Mouse (Mus musculus): ENCODE measurements around the gene Bmp2k.
"Not testable (repeated sequence)": the region's sequence is repeated elsewhere in the genome, so short reads cannot be mapped to it uniquely, and the experiment has no call there.

The Bmp2k gene

DNA sequence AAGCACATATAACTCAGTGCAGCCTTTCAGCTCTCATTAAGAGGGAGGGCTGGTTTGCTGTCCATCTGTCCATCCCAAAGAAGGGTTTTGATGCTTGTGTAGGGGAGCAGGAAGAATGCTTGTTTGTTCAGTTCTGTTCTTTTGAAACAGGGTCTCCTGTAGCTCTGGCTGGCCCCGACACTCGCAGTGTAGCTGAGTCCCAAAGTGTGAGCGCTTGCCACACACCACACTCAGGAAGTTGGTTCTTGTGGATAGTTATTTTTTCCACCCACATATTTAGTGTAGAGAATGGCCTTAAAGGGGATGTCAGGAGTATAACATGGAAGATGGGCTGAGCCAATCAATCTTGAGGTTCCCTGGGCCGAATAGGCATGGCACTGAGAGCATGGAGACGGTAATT, 4.1 kb downstream of the Bmp2k start:
- DNase-seq (ENCODE audit: low read depth, low spot score): no peak

DNA sequence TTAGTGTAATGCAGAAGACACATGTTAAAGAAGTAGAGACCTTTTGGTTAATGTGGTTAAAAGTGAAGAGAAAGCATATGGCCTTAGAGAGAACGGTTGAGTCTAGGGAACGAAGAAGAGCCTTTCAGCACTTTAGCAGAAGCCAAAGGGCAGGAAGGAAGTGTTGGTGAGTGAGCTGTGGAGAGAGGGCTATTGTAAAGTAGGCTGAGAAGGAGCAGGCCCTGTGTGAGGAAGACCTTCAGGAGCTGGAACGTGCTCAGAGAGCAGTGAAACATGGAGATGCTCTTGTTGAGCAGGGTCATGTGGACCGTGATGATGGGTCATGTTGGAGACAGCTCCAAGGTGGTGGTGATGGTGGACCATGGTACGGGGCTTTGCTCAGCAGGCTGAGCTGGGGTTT, 4.8 kb downstream of the Bmp2k start:
- DNase-seq (ENCODE audit: low read depth, low spot score): no peak

DNA sequence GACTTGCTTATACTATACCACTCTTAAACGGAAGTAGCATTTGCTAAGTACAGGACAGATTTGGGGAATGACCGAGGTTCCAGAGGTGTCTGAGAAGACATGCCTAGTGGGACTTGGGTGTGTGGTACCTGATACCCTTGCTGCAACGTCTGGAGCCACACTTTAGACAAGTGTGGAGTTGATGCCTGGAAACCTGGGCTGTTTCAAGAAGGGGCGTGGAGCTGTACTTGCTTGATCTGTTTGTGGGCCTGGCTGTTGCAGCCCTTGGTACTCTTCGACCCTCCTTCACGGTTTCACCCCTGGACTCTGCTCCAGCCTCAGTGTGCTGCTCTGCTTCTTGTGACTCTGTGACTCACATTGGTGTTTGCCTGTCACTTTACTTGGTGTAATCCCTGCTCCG, 5.4 kb downstream of the Bmp2k start:
- no peak for DNase-seq (ENCODE audit: low read depth, low spot score)

DNA sequence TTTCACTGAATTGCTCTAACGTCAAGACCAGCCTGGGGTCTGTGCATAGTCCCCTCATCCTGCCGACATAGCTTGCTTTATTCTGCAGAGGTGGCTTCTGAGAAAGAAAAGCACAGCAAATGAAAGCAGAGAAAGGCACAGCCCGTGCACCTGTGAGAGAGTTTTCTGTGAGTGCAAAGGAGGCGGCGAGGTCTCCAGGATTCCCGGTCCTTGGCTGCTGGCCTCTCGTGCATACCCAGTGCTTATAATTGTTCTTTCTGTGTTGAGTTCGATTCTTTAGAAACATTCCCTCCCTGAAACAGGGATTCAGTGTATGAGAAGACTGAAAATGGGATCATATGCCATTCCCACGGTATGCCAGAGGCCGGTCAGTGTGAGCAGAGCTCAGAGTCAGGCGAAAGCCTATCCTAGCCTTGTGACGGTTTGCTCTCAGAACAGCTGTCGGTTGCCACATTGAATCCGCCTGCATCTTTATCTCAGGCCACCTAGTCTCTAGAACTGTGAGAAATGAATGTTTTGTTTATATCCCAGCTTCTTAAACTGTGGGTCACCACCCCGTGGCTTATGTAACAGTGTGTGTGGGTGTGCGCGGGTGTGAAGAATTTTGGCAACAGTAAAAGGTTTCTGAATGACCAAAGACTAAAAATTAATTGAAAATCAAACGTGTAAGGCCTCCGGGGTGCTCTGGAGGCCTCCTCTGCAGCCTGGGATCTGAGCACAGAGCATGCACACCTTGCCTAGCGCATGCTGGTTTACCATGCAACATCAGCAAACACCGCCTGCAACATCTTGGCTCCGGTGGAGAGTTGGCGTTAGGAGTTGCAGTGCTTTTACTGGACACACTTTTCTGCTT, 6.9 kb downstream of the Bmp2k start:
- no peak for DNase-seq (ENCODE audit: low read depth, low spot score)

DNA sequence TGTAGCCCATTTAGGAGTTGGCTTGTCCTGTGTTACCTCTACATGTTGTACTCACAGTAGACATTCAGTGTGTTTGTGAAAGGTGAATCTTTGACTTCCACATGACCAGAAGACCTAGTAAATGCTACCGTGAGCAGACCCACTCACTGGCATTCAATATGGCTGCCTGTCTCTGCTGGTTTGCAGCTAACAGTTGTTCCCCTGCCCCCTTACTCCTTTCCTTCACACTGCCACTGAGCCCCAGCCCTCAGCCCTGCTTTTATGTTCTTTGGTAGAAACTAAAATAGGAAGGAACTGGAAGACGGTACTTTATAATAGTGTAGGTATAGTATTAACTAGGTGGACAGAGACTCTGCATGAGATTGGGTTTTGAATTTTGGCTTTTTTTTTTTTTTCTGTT, 8.4 kb downstream of the Bmp2k start:
- no peak for DNase-seq (ENCODE audit: low read depth, low spot score)

DNA sequence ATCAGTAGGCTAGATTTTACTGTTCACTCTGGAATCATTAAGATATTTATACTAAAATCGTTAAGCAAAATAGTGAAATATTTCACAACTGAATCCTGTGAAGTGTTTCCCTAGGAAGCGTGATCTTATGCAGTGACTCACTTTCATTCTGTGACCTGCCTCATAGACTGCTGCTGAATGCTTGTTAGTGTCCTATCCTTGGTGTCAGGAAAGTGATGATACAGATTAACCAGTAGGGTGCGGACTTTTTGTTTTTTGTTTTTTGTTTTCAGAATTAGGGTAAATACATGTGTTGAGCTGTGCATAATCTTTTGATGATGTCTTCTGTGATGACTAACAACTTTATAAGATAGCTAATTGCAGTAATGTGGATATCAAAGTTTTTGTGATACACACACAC, 9.4 kb downstream of the Bmp2k start:
- no peak for DNase-seq (ENCODE audit: low read depth, low spot score)

DNA sequence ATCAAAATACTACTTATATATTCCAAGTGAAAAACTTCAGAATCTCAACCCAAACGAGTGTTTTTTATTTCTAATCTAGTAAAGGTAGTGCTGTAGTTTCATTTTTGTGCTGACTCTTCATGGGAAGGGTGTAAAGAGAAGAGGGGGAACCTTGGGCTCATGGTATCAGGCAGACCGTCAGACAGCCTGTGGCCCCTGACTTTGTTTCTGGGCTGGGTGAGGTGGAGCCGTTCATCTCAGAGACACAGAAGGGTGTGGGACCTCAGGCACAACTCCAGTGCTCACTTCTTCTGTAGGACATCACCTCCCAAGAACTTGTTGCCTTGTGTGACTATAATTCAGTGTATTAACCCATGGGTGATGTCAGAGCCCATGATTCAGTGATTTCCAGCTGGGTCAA, 10.0 kb downstream of the Bmp2k start:
- DNase-seq (ENCODE audit: low read depth, low spot score): no peak

DNA sequence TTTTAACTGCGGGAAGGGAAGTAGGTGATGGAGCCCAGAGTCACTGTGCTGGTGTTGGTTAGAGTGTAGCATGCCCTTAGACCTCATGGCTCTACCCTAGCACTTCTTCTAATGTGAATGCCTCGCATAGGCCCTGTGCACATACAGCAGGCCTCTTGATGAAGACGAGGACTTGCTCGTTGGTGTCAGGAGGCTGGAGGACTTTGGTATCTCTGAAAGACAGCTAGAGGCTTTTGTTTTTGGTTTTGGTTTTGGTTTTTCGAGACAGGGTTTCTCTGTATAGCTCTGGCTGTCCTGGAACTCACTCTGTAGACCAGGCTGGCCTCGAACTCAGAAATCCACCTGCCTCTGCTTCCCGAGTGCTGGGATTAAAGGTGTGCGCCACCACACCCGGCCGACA, 11.7 kb downstream of the Bmp2k start:
- DNase-seq (ENCODE audit: low read depth, low spot score): not testable (repeated sequence)

DNA sequence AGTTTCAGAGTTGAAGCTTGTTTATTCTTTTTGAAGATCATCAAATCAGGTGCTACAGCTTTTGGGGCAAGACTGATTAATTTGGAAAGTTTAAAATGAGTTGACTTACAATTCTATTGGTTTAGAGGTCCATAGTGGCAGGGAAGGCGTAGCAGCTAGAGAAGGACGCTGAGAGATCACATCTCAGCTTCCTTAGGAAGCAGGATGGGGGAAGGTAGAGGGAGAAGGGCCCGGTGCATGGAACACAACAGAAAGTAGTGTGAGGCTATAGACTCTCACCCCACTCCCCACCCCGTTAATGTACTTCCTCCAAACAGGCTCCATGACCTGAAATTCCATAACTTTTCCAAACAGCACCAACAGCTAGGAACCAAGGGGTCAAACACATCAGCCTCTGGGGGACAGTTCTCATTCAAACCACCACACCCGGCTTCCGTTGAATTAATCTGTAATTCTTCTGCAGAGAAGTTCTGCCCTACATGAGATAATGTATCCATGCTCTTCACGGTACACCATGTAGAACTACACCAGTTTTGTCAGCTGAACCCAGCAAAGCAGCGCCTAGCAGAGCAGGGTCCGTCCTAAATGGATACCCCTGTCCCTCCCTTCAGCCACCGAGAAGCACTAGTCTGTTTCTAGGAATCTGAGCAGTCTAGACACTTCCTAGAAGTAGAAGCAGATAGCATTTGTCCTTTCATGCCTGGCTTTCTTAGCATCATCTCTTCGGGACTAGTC, 12.3 kb downstream of the Bmp2k start:
- DNase-seq (ENCODE audit: low read depth, low spot score): no peak

DNA sequence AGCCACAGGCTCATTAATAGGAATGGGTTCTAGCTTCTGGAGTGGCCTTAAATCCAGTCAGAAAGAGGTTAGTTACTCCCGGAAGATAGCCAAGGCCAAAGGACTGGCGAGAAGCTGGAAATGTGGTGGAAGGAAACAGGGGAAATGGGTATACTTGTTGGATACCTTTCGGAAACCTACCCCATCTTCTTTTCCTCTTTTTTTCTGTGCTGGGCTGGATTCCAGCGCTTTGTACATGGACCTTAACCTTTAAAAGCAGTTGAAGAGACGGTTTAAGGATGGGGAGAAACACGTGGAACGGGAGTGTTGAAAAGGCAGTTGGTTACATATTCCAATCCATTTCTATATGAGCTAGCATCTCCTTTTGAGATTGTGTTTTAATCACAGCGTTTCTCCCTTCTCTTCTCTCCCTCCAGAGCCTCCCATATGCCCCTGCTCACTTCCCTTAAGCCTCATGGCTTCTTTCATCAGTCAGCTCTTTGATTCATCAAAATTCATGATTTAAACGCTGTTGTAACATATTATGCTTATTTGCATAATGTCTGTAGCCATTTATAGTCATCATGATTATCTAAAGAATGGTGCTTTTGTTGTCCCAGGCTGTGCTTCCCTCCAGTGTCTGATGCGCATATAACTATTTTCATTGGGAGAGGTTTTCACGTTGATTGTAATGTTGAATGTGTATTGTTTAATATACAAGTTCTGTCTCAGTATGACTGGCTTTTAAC, 18.5 kb downstream of the Bmp2k start:
- no peak for DNase-seq (ENCODE audit: low read depth, low spot score)

DNA sequence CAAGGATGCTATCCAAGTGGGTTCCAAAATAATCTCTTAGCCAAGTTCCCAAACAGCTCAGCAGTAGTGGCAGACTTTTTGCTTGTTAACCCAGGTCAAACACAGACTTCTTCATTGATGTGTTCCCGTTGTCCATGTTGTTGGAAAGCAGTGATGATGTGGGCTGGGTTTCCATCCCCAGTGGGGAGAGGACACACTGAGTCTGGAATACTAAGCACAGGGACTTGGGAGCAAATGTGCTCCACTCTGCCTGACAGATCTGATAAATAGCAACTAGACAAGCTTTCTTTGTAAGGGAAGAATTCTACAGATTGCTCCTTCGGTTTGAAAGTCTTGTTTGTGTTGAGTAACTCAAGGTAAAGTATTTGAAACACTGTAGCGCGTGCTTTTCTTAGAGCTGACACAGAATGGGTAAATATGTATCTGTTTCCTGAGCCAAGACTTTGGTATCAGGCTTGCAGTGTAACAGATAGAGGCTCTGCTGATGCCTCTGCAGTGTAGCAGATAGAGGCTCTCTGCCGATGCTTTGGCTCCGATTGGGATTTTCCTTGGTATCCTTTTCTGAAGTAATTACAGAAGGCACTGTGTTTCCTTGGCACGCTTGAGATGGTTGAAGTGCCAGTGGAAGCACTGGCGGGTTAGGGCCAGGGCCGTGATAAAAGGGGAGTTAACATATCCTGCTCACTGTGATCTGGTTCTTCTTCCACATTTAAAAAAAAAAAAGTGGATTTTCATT, 19.5 kb downstream of the Bmp2k start:
- no peak for DNase-seq (ENCODE audit: low read depth, low spot score)

DNA sequence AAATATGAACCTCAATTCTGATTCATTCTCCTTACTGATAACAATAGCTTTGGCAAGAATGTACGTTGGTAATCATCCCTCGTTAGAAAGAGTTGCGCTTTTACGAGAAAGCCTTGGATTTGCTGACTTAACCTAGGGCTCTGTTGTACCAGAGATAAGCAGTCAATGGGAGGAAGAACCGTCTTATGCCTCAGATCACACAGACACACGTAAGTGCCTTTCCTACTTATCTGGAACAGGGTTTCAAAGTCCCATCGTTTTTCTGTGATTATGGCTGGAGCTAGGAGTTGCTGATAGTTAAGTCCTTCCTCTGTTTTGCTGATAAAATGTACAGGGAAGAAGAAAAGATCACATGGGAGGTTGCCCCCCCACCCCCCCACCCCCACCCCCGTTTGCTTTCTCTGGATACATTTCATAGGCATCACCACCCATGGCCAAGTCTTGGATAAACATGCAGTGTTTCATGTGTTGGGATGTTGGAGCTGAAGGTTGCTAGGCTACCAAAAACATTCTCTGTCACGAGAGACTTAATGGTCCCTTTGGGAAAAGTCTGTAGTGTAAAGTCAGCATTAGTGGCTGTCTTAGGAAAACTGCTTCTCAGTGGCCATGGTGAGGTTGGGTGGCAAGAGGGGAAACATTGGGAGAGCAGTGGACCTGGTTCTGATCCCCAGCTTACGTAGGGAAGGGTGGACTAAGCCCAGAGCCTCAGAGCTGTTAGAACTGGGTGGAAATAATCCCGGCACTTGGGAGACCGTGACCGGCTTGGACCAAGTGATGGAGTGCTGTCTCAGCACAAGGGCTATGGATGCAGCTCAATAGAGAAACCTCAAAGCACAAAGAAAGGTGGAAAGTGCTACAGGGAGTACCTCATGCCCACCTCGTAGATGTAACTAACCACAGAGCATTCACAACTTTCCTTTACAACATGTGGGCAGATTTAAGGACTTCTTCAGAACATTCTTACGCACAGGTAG, 25.1 kb downstream of the Bmp2k start:
- DNase-seq (ENCODE audit: low read depth, low spot score): no peak

DNA sequence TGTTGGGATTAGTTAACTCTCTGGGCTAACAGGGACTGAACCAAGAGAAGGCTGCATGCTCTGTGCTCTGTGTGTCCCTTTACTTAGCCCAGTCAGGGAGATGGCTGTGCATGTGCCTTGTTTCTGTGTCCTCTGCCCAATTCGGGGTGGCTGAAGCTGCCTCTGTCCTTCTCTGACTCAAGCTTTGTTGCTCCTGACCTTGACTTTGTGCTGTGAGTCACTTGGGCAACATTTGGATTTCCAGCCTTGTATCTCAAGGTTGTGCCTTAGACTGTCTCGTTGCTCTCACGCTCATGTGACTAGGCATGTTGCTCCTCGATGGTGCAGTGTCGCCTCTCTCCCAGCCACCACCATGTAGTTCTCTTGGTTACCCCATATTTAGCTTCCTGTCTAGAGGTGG, 27.3 kb downstream of the Bmp2k start:
- DNase-seq (ENCODE audit: low read depth, low spot score): no peak

DNA sequence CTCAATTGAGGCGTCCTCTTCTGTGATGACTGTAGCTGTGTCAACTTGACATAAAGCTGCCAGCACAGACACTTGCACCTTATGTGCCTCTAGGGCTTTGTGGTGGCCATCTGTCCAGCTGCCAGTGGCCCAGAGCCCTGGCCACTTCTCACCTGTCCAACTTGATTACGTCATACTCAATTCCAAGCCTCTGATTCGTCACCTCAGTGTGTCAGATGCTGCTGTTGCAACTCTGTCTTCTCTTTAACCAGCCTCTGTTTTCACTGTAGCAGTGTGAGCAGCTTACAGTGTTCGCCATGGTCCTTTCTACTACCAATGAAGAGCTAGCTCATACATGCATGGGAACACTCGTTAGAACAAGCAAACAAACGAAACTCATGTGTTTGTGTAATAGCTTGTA, 28.2 kb downstream of the Bmp2k start:
- DNase-seq (ENCODE audit: low read depth, low spot score): no peak

DNA sequence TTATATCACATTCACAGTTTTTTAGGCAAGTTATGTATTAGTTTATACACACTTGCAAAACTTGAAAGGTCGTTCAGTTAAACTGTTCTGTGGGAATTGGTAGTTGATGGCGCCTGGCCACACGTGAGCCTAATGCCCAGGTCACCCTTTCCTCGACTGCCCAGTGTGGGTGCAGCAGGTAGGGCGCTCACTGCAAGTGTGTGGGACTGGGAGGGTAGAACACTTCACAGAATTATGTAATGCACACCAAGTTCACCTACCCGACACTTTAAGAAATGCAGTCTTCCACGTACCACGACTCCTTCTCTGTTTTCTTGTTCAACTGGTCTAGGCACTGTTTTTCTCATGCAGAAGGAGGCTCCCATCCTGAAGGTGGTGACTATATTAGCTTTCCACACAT, 30.5 kb downstream of the Bmp2k start:
- DNase-seq (ENCODE audit: low read depth, low spot score): no peak

DNA sequence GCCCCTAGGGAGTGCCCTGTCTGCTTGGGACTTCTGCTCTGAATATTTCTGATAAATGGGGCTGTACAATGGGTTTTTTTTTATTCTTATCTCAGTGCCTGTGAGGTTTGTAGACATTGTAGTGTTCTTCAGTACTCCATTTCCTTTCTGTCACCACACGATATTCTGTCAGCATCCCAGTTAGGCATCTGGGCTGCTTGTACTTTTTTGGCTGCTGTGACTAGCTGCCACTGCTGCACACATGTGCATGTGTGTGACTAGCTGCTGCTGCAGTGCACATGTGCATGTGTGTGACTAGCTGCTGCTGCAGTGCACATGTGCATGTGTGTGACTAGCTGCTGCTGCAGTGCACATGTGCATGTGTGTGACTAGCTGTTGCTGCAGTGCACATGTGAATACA, 31.4 kb downstream of the Bmp2k start:
- DNase-seq (ENCODE audit: low read depth, low spot score): not testable (repeated sequence)

DNA sequence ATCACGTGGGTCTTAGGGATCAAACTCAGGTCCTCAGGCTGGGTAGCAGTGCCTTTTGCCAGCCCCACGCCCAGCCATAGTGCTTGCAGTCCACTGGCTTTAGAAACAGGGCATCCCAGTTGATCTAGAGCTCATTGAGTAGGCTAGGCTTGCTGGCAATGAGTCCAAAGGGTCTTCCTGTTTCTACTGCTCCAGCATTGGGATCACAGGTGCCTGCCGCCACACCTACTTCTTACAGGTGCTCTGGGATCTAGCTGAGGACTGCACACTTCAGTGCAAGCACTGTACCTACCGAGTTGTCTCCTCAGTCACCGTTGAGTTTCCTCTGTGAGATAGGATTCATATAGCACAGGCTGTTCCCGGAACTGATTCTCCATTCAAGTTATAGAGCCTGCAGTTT, 34.3 kb downstream of the Bmp2k start:
- no peak for DNase-seq (ENCODE audit: low read depth, low spot score)

DNA sequence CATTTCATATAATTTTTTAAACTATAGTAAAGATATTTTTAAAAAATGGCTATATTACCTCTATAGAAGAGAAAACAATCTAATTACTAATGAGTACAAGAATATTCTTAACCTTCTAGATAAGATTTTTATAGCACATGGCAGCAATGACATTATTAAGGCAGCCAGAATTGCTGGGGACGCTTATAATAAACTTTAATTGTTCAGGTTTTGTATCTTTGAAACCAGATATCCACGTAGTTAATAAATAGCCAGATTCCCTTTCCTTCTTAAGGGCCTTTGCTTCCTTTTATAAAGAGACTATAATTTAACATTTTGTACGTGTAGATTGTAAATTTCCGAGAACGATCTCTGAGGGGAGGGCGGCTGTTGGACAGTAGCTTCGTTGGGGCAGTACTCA, 47.8 kb downstream of the Bmp2k start:
- no peak for DNase-seq (ENCODE audit: low read depth, low spot score)

DNA sequence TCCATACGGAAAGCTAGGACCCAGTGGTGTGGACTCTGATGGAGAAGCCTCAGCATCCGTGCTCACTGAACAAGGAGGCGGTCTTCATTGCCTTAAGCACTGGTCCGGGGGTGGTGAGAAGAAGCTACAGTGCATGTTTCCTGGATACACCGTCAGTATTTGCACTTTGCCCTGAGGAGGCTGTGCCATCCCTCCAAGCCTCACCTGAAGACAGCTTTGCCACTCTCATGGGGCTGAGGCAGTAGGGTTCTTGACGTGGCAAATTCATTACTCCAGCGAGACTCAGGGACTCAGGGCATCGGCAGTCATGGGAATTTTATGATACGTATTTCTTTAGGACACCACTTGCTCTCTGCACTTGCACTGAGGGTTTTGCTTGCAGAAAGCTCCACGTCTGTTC, 49.2 kb downstream of the Bmp2k start:
- DNase-seq (ENCODE audit: low read depth, low spot score): no peak

DNA sequence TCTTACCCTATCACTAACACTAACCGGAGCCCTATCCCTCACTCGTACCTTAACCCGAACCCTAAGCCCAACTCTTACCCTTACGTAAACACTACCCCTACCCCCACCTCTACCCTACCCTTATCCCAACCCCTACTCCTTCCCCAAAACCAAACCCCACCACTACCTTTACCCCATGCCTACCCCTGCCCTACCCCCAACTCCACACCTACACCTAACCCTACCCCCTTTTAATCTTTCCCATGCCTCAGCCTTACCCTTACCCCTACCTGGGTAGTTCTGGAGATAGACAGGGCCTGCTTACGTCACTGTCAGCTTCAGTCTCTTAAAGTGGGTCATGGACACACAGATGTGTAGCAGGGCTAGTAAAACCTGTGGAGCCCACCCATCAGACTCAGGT, 51.4 kb downstream of the Bmp2k start:
- DNase-seq (ENCODE audit: low read depth, low spot score): no peak

DNA sequence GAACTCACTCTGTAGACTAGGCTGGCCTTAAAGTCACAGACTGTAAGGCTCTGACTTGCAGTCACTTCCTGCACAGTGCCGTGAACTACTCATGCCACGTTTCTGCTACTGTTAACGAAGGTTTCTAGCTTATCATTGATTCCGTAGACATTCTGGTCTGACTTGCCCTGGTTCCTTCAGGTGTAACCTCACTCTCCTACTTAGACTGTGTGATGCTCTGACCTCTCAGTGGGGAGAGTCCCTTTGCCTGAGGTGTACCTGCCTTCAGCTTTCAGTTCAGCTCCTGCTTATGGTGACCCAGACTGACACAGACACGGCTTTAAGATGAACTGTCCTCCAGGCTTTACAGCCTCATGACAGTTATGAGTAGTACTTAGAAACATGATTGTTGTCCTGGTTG, 56.7 kb downstream of the Bmp2k start:
- DNase-seq (ENCODE audit: low read depth, low spot score): no peak
